Mouse (Mus musculus) forebrain, embryonic 11.5 days (tissue): ENCODE measurements around the gene Gtf2f1. TPM values are rescaled to one million over a fixed set of nuclear protein-coding genes. Genes with fewer than 3 reads are reported as not detected.
A peak's percentile ranks its signal among the peaks of the same experiment; 100 is the strongest.
"Not testable (repeated sequence)": the region's sequence is repeated elsewhere in the genome, so short reads cannot be mapped to it uniquely, and the experiment has no call there.

ENCODE experiments used
- ATAC-seq: fragments of 200-750 bp; cut with Nextera tagmentation; replicated peaks from 2 replicates; pipeline ENCODE4 v1.8.0; 2017; ENCODE audit warnings: moderate TSS enrichment; ENCODE audit not compliant: low FRiP score
- DNase-seq: peaks from one replicate; pipeline ENCODE4 v3.0.0-alpha.2; 2017; ENCODE audit warnings: low spot score
- H3K27ac ChIP-seq: fragments of 300-500 bp; sonication (generic); 2 replicates; pipeline ENCODE4 v1.5.1; 2014; ENCODE audit warnings: low read depth, low read length
- H3K27me3 ChIP-seq: fragments of 300-500 bp; sonication (generic); 2 replicates; pipeline ENCODE4 v1.6.1; 2014; ENCODE audit warnings: mild to moderate bottlenecking, low read length, mixed read lengths; ENCODE audit not compliant: control insufficient read depth, insufficient read depth
- H3K36me3 ChIP-seq: fragments of 300-500 bp; sonication (generic); 2 replicates; pipeline ENCODE4 v1.6.1; 2014; ENCODE audit warnings: mild to moderate bottlenecking, low read length, moderate library complexity, mixed read lengths; ENCODE audit not compliant: control insufficient read depth, insufficient read depth
- H3K4me1 ChIP-seq: fragments of 300-500 bp; sonication (generic); replicated peaks from 2 replicates; pipeline ENCODE4 v1.6.1; 2014; ENCODE audit warnings: low read length, mixed read lengths; ENCODE audit not compliant: control insufficient read depth, insufficient read depth
- H3K4me2 ChIP-seq: fragments of 300-500 bp; sonication (generic); 2 replicates; pipeline ENCODE4 v1.6.1; 2014; ENCODE audit warnings: low read depth, mild to moderate bottlenecking, low read length, moderate library complexity, mixed read lengths; ENCODE audit not compliant: severe bottlenecking
- H3K4me3 ChIP-seq: fragments of 300-500 bp; sonication (generic); 2 replicates; pipeline ENCODE4 v1.5.1; 2014; ENCODE audit warnings: low read depth, low read length
- H3K9ac ChIP-seq: fragments of 300-500 bp; sonication (generic); 2 replicates; pipeline ENCODE4 v1.6.1; 2014; ENCODE audit warnings: low read length
- H3K9me3 ChIP-seq: fragments of 300-500 bp; sonication (generic); 2 replicates; pipeline ENCODE4 v1.6.1; 2016; ENCODE audit warnings: low read length, mixed read lengths; ENCODE audit not compliant: control insufficient read depth
- WGBS: fragments of 180-500 bp; shearing (Covaris S2); extraction: QIAGEN DNeasy Blood & Tissue Kit; methylation state at CpG from one replicate; pipeline ENCODE4 v1.1.7; 2014; 5-methylcytosine and 5-hydroxymethylcytosine counted together
- polyA plus RNA-seq: library from polyadenylated mRNA; unstranded; fragments of >200 nt; fragmentation: Nextera tagmentation; extraction: Ambion mirVana; gene quantifications from 2 replicates; pipeline ENCODE4 v1.2.1, GENCODE M21; 2014

Gtf2f1 gene
- polyA plus RNA-seq: 77.3 and 82.7 TPM in 2 replicates

GRCm38 (mm10) chr17:57011236-57012141 lies at the start of gene Gtf2f1, which contains the start of gene Gm17949:
Gene Gtf2f1 (minus strand): TSS chr17:57011288.
Gene Gm17949 (plus strand): TSS chr17:57011469.
- Histone ChIP-seq H3K27me3 (no peaks in the 10 kb centered on the region), H3K9ac (peak within 1 kb of the TSS; percentile 80), H3K9me3 (no peaks in the 10 kb centered on the region), H3K36me3 (peaks cover 6% of the 10 kb centered on the region; the same call in 1 of the 2 replicates), H3K4me2 (peak within 1 kb of the TSS; percentile 78), H3K4me3 (peak within 1 kb of the TSS; percentile 76), H3K4me1 (peaks cover 11% of the 10 kb centered on the region), H3K27ac (peak within 1 kb of the TSS; percentile 86)
- WGBS: under 1% methylated on average over 48 of the region's 51 CpGs
- DNase-seq (peak; percentile 98), ATAC-seq (peak; percentile 90)

GRCm38 (mm10) chr17:57060231-57060801 lies 49.2 kb upstream of the Gtf2f1 start:
- Histone ChIP-seq H3K4me3 (peak overlapping the region; percentile 70), H3K9me3 (no peaks in the 10 kb centered on the region), H3K4me1 (peaks cover 16% of the 10 kb centered on the region; the same call in 1 of the 2 replicates), H3K27me3 (peaks cover 27% of the 10 kb centered on the region), H3K36me3 (no peaks in the 10 kb centered on the region), H3K9ac (peak overlapping the region; percentile 69), H3K27ac (peak overlapping the region; percentile 68; the same call in 1 of the 2 replicates), H3K4me2 (peak overlapping the region; percentile 69)
- peak; percentile 91 for ATAC-seq
- DNase-seq: peak; percentile 96
- WGBS: under 1% methylated on average over 44 of the region's 44 CpGs

GRCm38 (mm10) chr17:57059486-57059977 lies 48.4 kb upstream of the Gtf2f1 start, which contains the start of gene Slc25a23:
Gene Slc25a23 (minus strand): TSS chr17:57059863.
- H3K36me3 ChIP-seq: no peaks in the 10 kb centered on the region
- peaks cover 16% of the 10 kb centered on the region; the same call in 1 of the 2 replicates for H3K4me1 ChIP-seq
- peak; percentile 75 for ATAC-seq
- H3K9ac ChIP-seq: peak within 1 kb of the TSS; percentile 69
- H3K4me2 ChIP-seq: peak within 1 kb of the TSS; percentile 69
- peaks cover 27% of the 10 kb centered on the region for H3K27me3 ChIP-seq
- H3K4me3 ChIP-seq: peak within 1 kb of the TSS; percentile 70
- peak within 1 kb of the TSS; percentile 68; the same call in 1 of the 2 replicates for H3K27ac ChIP-seq
- WGBS: under 1% methylated on average over 36 of the region's 45 CpGs
- DNase-seq: peak; percentile 93
- H3K9me3 ChIP-seq: no peaks in the 10 kb centered on the region

- peak; percentile 75 for DNase-seq
- peak within 1 kb of the TSS; percentile 69 for H3K4me2 ChIP-seq
- H3K27ac ChIP-seq: peak within 1 kb of the TSS; percentile 68; the same call in 1 of the 2 replicates
- H3K4me3 ChIP-seq: peak within 1 kb of the TSS; percentile 70
- 1% methylated on average over 13 of the region's 22 CpGs for WGBS
- no peaks in the 10 kb centered on the region for H3K36me3 ChIP-seq
- no peaks in the 10 kb centered on the region for H3K9me3 ChIP-seq
- H3K9ac ChIP-seq: peak within 1 kb of the TSS; percentile 69
- no peak; the same call in none of the 2 replicates for ATAC-seq
- peaks cover 16% of the 10 kb centered on the region; the same call in 1 of the 2 replicates for H3K4me1 ChIP-seq
- peaks cover 27% of the 10 kb centered on the region for H3K27me3 ChIP-seq
Measured at GRCm38 (mm10) chr17:57058891-57059485, 47.9 kb upstream of the Gtf2f1 start, which contains the start of gene Crb3. Gene Crb3 (plus strand): TSS chr17:57059105.

- ATAC-seq (no peak), DNase-seq (no peak)
- H3K4me3 ChIP-seq: no peak overlapping the region
- no peak overlapping the region for H3K9ac ChIP-seq
- H3K4me1 ChIP-seq: peaks cover 9% of the 10 kb centered on the region; the same call in 1 of the 2 replicates
- H3K36me3 ChIP-seq: no peaks in the 10 kb centered on the region
- H3K9me3 ChIP-seq: no peaks in the 10 kb centered on the region
- WGBS: 94% methylated on average over 3 of the region's 3 CpGs
- peaks cover 4% of the 10 kb centered on the region for H3K27me3 ChIP-seq
- no peak overlapping the region for H3K4me2 ChIP-seq
- no peak overlapping the region for H3K27ac ChIP-seq
Measured at GRCm38 (mm10) chr17:57056246-57056645, 45.2 kb upstream of the Gtf2f1 start.

GRCm38 (mm10) chr17:57051679-57052078 lies 40.6 kb upstream of the Gtf2f1 start:
- H3K4me1 ChIP-seq, H3K27me3 ChIP-seq, H3K36me3 ChIP-seq, H3K9ac ChIP-seq, DNase-seq, H3K4me2 ChIP-seq, H3K4me3 ChIP-seq, H3K9me3 ChIP-seq, H3K27ac ChIP-seq, ATAC-seq: not testable (repeated sequence)
- WGBS: 89% methylated on average over 4 of the region's 4 CpGs

- Histone ChIP-seq H3K27ac (no peak overlapping the region), H3K4me3 (no peak overlapping the region), H3K27me3 (no peaks in the 10 kb centered on the region), H3K4me1 (no peaks in the 10 kb centered on the region), H3K9me3 (no peaks in the 10 kb centered on the region), H3K9ac (no peak overlapping the region), H3K4me2 (no peak overlapping the region), H3K36me3 (no peaks in the 10 kb centered on the region)
- DNase-seq (no peak), ATAC-seq (no peak)
- 97% methylated on average over 3 of the region's 3 CpGs for WGBS
Measured at GRCm38 (mm10) chr17:57048816-57049215, 37.7 kb upstream of the Gtf2f1 start.

- Histone ChIP-seq H3K36me3 (no peaks in the 10 kb centered on the region), H3K4me1 (no peaks in the 10 kb centered on the region), H3K9me3 (no peaks in the 10 kb centered on the region), H3K4me2 (no peak overlapping the region), H3K27ac (no peak overlapping the region), H3K9ac (no peak overlapping the region), H3K27me3 (no peaks in the 10 kb centered on the region), H3K4me3 (no peak overlapping the region)
- ATAC-seq: peak; percentile 64; the same call in 1 of the 2 replicates
- no peak for DNase-seq
- 43% methylated on average over 5 of the region's 5 CpGs for WGBS
Measured at GRCm38 (mm10) chr17:57047406-57047805, 36.3 kb upstream of the Gtf2f1 start.
